Mouse (Mus musculus): Measurements from ENCODE around the gene Wfdc2. TPM values are rescaled to one million over a fixed set of nuclear protein-coding genes. Genes with fewer than 3 reads are reported as not detected.

Gene Wfdc2
- total and polyA plus RNA-seq, 3 experiments, result not detected

GRCm38 (mm10) chr2:164531169-164531568, 31.0 kb upstream of the Wfdc2 start:
- peak; percentile 74 for DNase-seq (ENCODE audit: extremely low read depth)
- Histone ChIP-seq H3K4me2 (ENCODE audit: insufficient read depth, low read depth, poor library complexity, severe bottlenecking) (no peak overlapping the region), H3K79me2 (replicated peaks; ENCODE audit: control insufficient read depth, extremely low read depth, insufficient read depth, poor library complexity, severe bottlenecking) (no peaks in the 10 kb centered on the region), H3K27me3 (replicated peaks) (peaks cover 65% of the 10 kb centered on the region), H3K4me3 (replicated peaks in 1 of 3; ENCODE audit: low read depth in 2 of 3, low read length in 2 of 3, poor library complexity in 1 of 3) (no peak overlapping the region), H3K27ac (ENCODE audit: insufficient read depth, low read depth) (no peak overlapping the region), H3K36me3 (replicated peaks in 1 of 2; ENCODE audit: control insufficient read depth in 1 of 2, insufficient read depth in 1 of 2, low read length in 1 of 2) (no peaks in the 10 kb centered on the region), H3K9me3 (replicated peaks; ENCODE audit: low read length) (peaks cover 19% of the 10 kb centered on the region), H3K9ac (ENCODE audit: insufficient read depth, low read depth) (no peak overlapping the region), H3K4me1 (ENCODE audit: control insufficient read depth in 1 of 2, insufficient read depth in 2 of 2) (peaks cover 4 to 18% of the 10 kb centered on the region in 2 experiments)
- in situ Hi-C loops (cut with MboI; ENCODE audit: low pct_ligation_motif_present, low pct_unique_long_range_greater_than_20kb, low sequenced_read_pairs), result no loop called here
- dilution Hi-C loops (cut with MboI; ENCODE audit: extremely low pct_ligation_motif_present, extremely low pct_unique_long_range_greater_than_20kb, low sequenced_read_pairs), result no loop called here
- TF ChIP-seq E2F4 (IDR thresholded peaks at IDR 0.05; ENCODE audit: insufficient replicate concordance, low read depth, low read length), result no peak
- TF ChIP-seq IRF4 (IDR thresholded peaks at IDR 0.05; ENCODE audit: low read depth, low read length), result peak; percentile 27; the same call in 1 of the 2 replicates
- TF ChIP-seq ELF1 (IDR thresholded peaks at IDR 0.05; ENCODE audit: low read depth, low read length), result 0 out of 2 replicates have a peak, but pooled peaks have one; percentile 12
- TF ChIP-seq CTCF (conservative IDR thresholded peaks at IDR 0.05 in 1 of 2, IDR thresholded peaks at IDR 0.05 in 1 of 2; ENCODE audit: low read depth in 2 of 2, low read length in 2 of 2), result peak; percentile 93 to 97
- TF ChIP-seq POLR2A (IDR thresholded peaks at IDR 0.05; ENCODE audit: low read depth, low read length), result no peak
- TF ChIP-seq MAFK (IDR thresholded peaks at IDR 0.05; ENCODE audit: insufficient replicate concordance, low read length), result no peak
- peak; percentile 93 for TF ChIP-seq SMC3 (IDR thresholded peaks at IDR 0.05; ENCODE audit: low read depth, low read length)
- TF ChIP-seq POLR2AphosphoS2 (IDR thresholded peaks at IDR 0.05; ENCODE audit: low read depth, low read length), result no peak
- no peak for TF ChIP-seq GABPA (IDR thresholded peaks at IDR 0.05; ENCODE audit: insufficient replicate concordance, low read depth, low read length)
- TF ChIP-seq TCF12 (IDR thresholded peaks at IDR 0.05; ENCODE audit: low read depth, low read length), result no peak
- peak; percentile 39; the same call in 1 of the 2 replicates for TF ChIP-seq ZNF384 (IDR thresholded peaks at IDR 0.05; ENCODE audit: low read depth, low read length)
- TF ChIP-seq BHLHE40 (IDR thresholded peaks at IDR 0.05; ENCODE audit: low read depth, low read length), result no peak
- TF ChIP-seq KAT2A (IDR thresholded peaks at IDR 0.05; ENCODE audit: insufficient replicate concordance, low read length), result no peak
- peak; percentile 38; the same call in 1 of the 2 replicates for TF ChIP-seq ZC3H11A (IDR thresholded peaks at IDR 0.05; ENCODE audit: low read depth, low read length)
- TF ChIP-seq JUND (conservative IDR thresholded peaks at IDR 0.05; ENCODE audit: low read depth, low read length), result no peak
- no peak for TF ChIP-seq ZKSCAN1 (IDR thresholded peaks at IDR 0.05; ENCODE audit: borderline replicate concordance, low read depth, low read length)
- no peak for TF ChIP-seq USF1 (IDR thresholded peaks at IDR 0.05; ENCODE audit: low read depth, low read length)
- peak; percentile 86 for TF ChIP-seq RAD21 (IDR thresholded peaks at IDR 0.05; ENCODE audit: low read depth, low read length)
- no peak for TF ChIP-seq MXI1 (IDR thresholded peaks at IDR 0.05; ENCODE audit: low read depth, low read length)

GRCm38 (mm10) chr2:164534315-164534714, 27.9 kb upstream of the Wfdc2 start:
- TF ChIP-seq KAT2A (IDR thresholded peaks at IDR 0.05; ENCODE audit: insufficient replicate concordance, low read length) (no peak), CTCF (conservative IDR thresholded peaks at IDR 0.05 in 1 of 2, IDR thresholded peaks at IDR 0.05 in 1 of 2; ENCODE audit: low read depth in 2 of 2, low read length in 2 of 2) (no peak), JUN (IDR thresholded peaks at IDR 0.05; ENCODE audit: insufficient read depth, low read depth, low read length) (no peak), ZC3H11A (IDR thresholded peaks at IDR 0.05; ENCODE audit: low read depth, low read length) (no peak), ETS1 (conservative IDR thresholded peaks at IDR 0.05; ENCODE audit: low read depth, low read length) (no peak), EP300 (IDR thresholded peaks at IDR 0.05; ENCODE audit: low read length) (no peak), RAD21 (IDR thresholded peaks at IDR 0.05; ENCODE audit: low read depth, low read length) (no peak), ZNF384 (IDR thresholded peaks at IDR 0.05; ENCODE audit: low read depth, low read length) (no peak), MXI1 (IDR thresholded peaks at IDR 0.05; ENCODE audit: low read depth, low read length) (no peak), NELFE (IDR thresholded peaks at IDR 0.05; ENCODE audit: low read depth, low read length) (no peak), MAX (IDR thresholded peaks at IDR 0.05; ENCODE audit: low read length) (no peak), ZMIZ1 (IDR thresholded peaks at IDR 0.05; ENCODE audit: low read depth, low read length) (no peak), MAZ (IDR thresholded peaks at IDR 0.05; ENCODE audit: low read depth, low read length) (no peak), MYC (IDR thresholded peaks at IDR 0.05; ENCODE audit: low read depth, low read length) (no peak), NRF1 (IDR thresholded peaks at IDR 0.05; ENCODE audit: low read depth, low read length) (no peak)
- Histone ChIP-seq H3K27ac (ENCODE audit: insufficient read depth, low read depth) (no peak overlapping the region), H3K4me3 (replicated peaks in 1 of 3; ENCODE audit: low read depth in 2 of 3, low read length in 2 of 3, poor library complexity in 1 of 3) (no peak overlapping the region), H3K4me1 (ENCODE audit: control insufficient read depth in 1 of 2, insufficient read depth in 2 of 2) (peaks cover 4 to 18% of the 10 kb centered on the region in 2 experiments), H3K4me2 (ENCODE audit: insufficient read depth, low read depth, poor library complexity, severe bottlenecking) (no peak overlapping the region), H3K36me3 (replicated peaks in 1 of 2; ENCODE audit: control insufficient read depth in 1 of 2, insufficient read depth in 1 of 2, low read length in 1 of 2) (no peaks in the 10 kb centered on the region), H3K9ac (ENCODE audit: insufficient read depth, low read depth) (no peak overlapping the region), H3K9me3 (replicated peaks; ENCODE audit: low read length) (peaks cover 3% of the 10 kb centered on the region), H3K79me2 (replicated peaks; ENCODE audit: control insufficient read depth, extremely low read depth, insufficient read depth, poor library complexity, severe bottlenecking) (no peaks in the 10 kb centered on the region), H3K27me3 (replicated peaks) (peaks cover 71% of the 10 kb centered on the region)
- no peak for DNase-seq (ENCODE audit: extremely low read depth)
- dilution Hi-C loops (cut with MboI; ENCODE audit: extremely low pct_ligation_motif_present, extremely low pct_unique_long_range_greater_than_20kb, low sequenced_read_pairs), result no loop called here
- in situ Hi-C loops (cut with MboI; ENCODE audit: low pct_ligation_motif_present, low pct_unique_long_range_greater_than_20kb, low sequenced_read_pairs), result no loop called here

Data from CH12.LX (cell line).